Mouse (Mus musculus) adrenal gland, adult 8-10 months (tissue): Measurements from ENCODE around the gene Hnrnpab. TPM values are rescaled to one million over a fixed set of nuclear protein-coding genes. Genes with fewer than 3 reads are reported as not detected.

Source experiments
- DNase-seq: peaks from one replicate; pipeline ENCODE4 v3.0.0; 2022
- total RNA-seq, 4 experiments: library from RNA; stranded (reverse); gene quantifications; 2 replicates each; pipeline ENCODE4 v1.2.4; 2022

Hnrnpab gene
- total RNA-seq, 4 experiments from 2014 or later: 219 to 321 (median 266) TPM

GRCm38 (mm10) chr11:51555066-51555465 is 51.6 kb downstream of the Hnrnpab start:
- no peak for DNase-seq

GRCm38 (mm10) chr11:51554590-51554989 is 52.1 kb downstream of the Hnrnpab start:
- DNase-seq: no peak

GRCm38 (mm10) chr11:51552091-51552490 is 54.6 kb downstream of the Hnrnpab start:
- DNase-seq: no peak

- no peak for DNase-seq
Measured at GRCm38 (mm10) chr11:51551253-51551652, 55.4 kb downstream of the Hnrnpab start.

Other genes with a start within 250 kb of the Hnrnpab start
- 10 to 100 TPM; 27.2 to 39.4 (median 33.3) TPM for gene Phykpl, start 22.1 kb downstream of the Hnrnpab start, total RNA-seq
- 10 to 100 TPM; 52.2 to 75.1 (median 56.2) TPM for gene Nhp2, start 12.9 kb upstream of the Hnrnpab start, total RNA-seq
- 10 to 100 TPM; 42.4 to 60.2 (median 51.6) TPM for gene Rmnd5b, start 29.0 kb upstream of the Hnrnpab start, total RNA-seq
- 10 to 100 TPM in 1 of 4 experiments, 1 to 10 TPM in 3; 8.2 to 10.6 (median 8.5) TPM for gene N4bp3, start 44.0 kb upstream of the Hnrnpab start, total RNA-seq
- gene D930048N14Rik, start 44.1 kb upstream of the Hnrnpab start, total RNA-seq: 1 to 10 TPM; 1.6 to 5.4 (median 2.8) TPM
- 10 to 100 TPM; 45.7 to 63.8 (median 50.0) TPM for gene 0610009B22Rik, start 82.0 kb upstream of the Hnrnpab start, total RNA-seq
- 10 to 100 TPM; 33.6 to 38.5 (median 37.4) TPM for gene Sec24a, start 156.8 kb upstream of the Hnrnpab start, total RNA-seq
- 100 to 1,000 TPM in 2 of 4 experiments, 10 to 100 TPM in 2; 96.3 to 116 (median 101) TPM for gene Sar1b, start 156.8 kb upstream of the Hnrnpab start, total RNA-seq